Mouse (Mus musculus): ENCODE data around the gene Guca1a. TPM values are rescaled to one million over a fixed set of nuclear protein-coding genes. Genes with fewer than 3 reads are reported as not detected.

The Guca1a gene
- polyA plus RNA-seq (2012; rRNA removed; ENCODE audit: low replicate concordance) = 1.6 and 2.7 TPM in 2 replicates

DNA sequence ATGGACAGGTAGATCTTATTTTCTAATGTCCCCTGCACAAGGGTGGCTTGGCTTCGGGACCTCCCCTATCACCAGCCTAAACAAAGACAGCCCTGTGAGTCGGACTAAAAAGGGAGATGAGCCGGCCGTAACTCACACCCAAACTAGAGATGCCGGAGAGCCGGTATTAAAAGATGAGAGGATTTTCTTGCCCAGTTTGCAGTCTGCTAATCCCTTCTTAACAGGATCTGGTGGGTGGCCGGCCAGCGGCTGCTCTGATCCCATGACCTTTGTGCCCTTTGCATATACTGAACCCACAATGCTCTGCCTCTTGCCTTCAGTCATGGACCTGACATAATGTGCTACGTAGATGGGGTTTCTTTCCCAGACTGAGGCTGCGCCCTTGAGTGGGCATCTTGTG, at the start of gene Guca1a:
Gene Guca1a, minus strand, starts transcription at position 134 of the 400 bp plus-strand sequence.

DNA sequence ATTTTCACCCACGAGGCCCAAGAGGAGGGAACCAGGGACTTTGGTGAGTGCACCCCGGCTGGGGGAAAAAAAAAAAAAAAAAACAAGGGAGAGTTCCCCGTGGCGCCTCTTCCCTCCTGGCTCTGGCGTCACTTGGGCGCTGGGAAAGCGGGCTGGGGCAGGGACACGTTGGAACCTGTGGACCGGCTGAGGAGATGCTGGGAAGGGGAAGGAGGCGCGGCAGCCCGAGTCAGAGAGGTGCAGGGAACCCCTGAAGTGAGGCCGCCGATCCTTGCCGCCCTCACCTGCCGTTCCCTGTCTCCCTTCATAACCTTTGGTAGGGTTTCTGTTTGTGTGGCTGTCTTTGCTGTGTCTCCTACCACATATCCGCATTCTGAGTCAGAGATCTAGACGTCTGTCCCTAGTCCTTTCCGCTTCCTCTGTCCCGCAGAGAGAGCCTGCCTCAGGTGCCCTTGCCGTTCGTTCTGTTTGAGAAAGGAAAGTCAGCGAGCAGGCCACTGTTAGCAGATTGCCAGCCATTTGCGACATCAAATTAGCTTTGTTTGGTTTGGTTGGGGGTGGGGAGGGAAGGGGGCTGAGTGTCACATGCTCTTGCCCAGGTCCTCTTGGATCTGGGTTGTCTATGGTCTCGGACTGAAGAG, 36.6 kb upstream of the Guca1a start, which contains the start of gene 1700001C19Rik:
Gene 1700001C19Rik, minus strand, starts transcription at position 470 of the 641 bp plus-strand sequence.

DNA sequence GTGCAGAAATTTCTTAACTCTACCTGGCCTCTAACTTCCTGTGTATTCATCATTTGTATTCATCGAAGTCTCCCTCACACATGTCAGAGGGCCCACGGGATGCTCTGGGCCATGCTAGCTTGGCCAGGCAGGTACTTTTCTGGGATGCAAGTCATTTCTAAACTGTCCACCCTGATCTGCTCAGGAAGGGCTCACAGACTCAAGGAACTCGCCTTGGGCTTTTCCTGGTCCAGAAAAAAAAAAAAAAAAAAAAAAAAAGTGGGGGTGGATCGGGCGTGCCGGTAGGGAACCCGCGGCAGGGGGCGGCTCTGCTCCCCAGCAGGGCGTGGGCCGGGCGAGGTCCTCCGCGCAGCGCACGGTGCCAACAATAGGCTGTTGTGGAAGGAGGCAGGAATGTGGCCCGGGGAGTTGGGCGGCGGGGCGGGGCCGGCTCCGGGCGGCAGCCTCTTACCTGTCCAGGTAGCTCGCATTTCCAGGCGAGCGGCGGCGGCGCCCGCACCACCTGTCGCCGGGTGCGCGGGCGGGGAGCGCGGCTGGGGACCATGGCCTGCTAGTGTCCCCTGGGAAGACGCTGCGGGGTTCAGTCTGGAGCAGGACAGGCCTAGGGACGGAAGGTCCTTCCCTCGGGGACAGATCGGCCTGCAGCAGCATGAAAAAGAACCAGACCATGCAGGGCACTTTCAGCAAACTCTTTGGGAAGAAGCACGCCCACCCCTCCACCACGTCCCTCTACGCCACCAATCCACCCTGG, 35.9 kb upstream of the Guca1a start, which contains the start of gene AI661453:
Gene AI661453, plus strand, starts transcription at position 460 of the 751 bp plus-strand sequence.

DNA sequence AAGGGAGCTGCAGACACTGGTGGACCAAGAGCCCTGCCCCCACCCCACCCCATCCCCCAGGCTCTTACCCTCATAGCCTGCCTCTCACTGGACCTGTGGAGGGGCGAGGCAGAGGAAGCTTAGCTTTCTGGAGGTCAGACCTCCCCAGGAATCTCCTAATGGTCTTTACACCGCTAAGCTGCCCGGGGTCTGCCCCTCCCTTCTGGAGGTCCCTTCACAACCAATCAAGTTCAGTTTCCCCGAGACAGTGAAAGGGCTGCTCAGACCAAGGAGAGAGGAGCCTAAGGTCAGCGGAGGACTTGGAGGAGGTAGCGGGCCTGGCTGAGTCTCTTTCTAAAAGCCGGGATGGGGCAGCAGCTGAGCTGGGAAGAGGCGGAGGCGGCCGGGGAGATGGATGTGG, 15.2 kb downstream of the Guca1a start, which contains the start of gene Guca1b:
Gene Guca1b, plus strand, starts transcription at position 249 of the 400 bp plus-strand sequence.

DNA sequence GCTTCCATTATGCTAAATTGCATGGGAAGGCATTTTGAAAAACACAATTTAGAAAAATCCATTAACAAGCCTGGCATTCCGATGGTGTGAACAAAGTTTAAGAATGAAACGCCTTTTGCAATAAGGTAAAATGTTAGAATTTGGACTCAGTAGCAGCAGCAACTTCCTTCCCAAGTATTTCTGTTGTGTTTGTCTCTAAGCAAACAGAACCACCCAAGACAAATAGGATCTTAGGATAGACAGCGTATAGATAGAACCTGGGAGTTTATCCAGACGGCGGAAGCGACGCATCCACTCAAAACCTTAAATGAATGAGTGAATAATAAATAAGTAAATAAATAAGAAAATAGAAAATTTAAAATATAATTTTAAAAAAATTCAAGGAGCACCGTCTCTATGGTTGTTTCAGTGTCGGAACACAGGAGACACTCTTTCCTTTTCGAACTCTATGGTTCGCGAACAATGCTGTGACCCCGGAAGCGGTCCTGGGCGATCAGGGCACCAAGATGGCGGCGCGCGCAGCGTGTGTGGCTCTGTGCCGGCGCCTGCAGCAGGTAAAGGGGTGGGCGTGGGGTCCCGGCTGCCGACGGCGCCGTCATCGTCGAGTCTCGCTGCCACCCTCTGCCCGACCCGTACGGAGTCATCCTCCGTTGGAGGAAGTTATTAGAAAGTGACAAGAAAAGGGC, 31.8 kb downstream of the Guca1a start, which contains the start of gene Mrps10:
Gene Mrps10, plus strand, starts transcription at position 487 of the 686 bp plus-strand sequence.

Other genes with a start within 250 kb of the Guca1a start
- gene Mrps10, start 31.7 kb downstream of the Guca1a start, polyA plus RNA-seq (2012; rRNA removed; ENCODE audit: low replicate concordance) = 19.5 and 27.3 TPM in 2 replicates
- gene Guca1b, start 15.2 kb downstream of the Guca1a start, polyA plus RNA-seq (2012; rRNA removed; ENCODE audit: low replicate concordance) = 1.8 and 2.7 TPM in 2 replicates
- gene AI661453, start 36.0 kb upstream of the Guca1a start, polyA plus RNA-seq (2012; rRNA removed; ENCODE audit: low replicate concordance) = 2.0 and 2.7 TPM in 2 replicates
- 0.30 and 0.39 TPM in 2 replicates for gene 1700001C19Rik, start 36.8 kb upstream of the Guca1a start, polyA plus RNA-seq (2012; rRNA removed; ENCODE audit: low replicate concordance)
- 23.0 and 29.7 TPM in 2 replicates for gene Taf8, start 101.7 kb upstream of the Guca1a start, polyA plus RNA-seq (2012; rRNA removed; ENCODE audit: low replicate concordance)
- gene Ccnd3, start 104.5 kb upstream of the Guca1a start, polyA plus RNA-seq (2012; rRNA removed; ENCODE audit: low replicate concordance) = 140 and 227 TPM in 2 replicates
- 8.7 and 11.1 TPM in 2 replicates for gene Bysl, start 210.9 kb upstream of the Guca1a start, polyA plus RNA-seq (2012; rRNA removed; ENCODE audit: low replicate concordance)
- 20.8 and 39.5 TPM in 2 replicates for gene Med20, start 211.0 kb upstream of the Guca1a start, polyA plus RNA-seq (2012; rRNA removed; ENCODE audit: low replicate concordance)
- gene Gm20517, start 211.0 kb upstream of the Guca1a start, polyA plus RNA-seq (2012; rRNA removed; ENCODE audit: low replicate concordance) = 1.0 and 1.2 TPM in 2 replicates
- 6.2 and 6.9 TPM in 2 replicates for gene Usp49, start 230.1 kb upstream of the Guca1a start, polyA plus RNA-seq (2012; rRNA removed; ENCODE audit: low replicate concordance)